Mouse (Mus musculus): ENCODE results near the gene Shmt2.

Shmt2 gene

GRCm38 (mm10) chr10:127534036-127534928 is 12.0 kb upstream of the Shmt2 start, which contains the start of gene Nxph4:
TSS of gene Nxph4 (minus strand) at chr10:127534559.
- DNase-seq = peak; percentile 50

- DNase-seq = no peak
Measured at GRCm38 (mm10) chr10:127531548-127531947, 9.3 kb upstream of the Shmt2 start.

- DNase-seq = no peak
Measured at GRCm38 (mm10) chr10:127530945-127531344, 8.7 kb upstream of the Shmt2 start.

- DNase-seq = no peak
Measured at GRCm38 (mm10) chr10:127527481-127527880, 5.2 kb upstream of the Shmt2 start.

- peak; percentile 69 for DNase-seq
Measured at GRCm38 (mm10) chr10:127526681-127527080, 4.4 kb upstream of the Shmt2 start.

- DNase-seq = no peak
Measured at GRCm38 (mm10) chr10:127526048-127526447, 3.8 kb upstream of the Shmt2 start.

- DNase-seq = no peak
Measured at GRCm38 (mm10) chr10:127524646-127525255, 2.5 kb upstream of the Shmt2 start.

- no peak for DNase-seq
Measured at GRCm38 (mm10) chr10:127521611-127522080, 598 bp downstream of the Shmt2 start.

GRCm38 (mm10) chr10:127520714-127521357 is 1.4 kb downstream of the Shmt2 start:
- DNase-seq = peak; percentile 62

- no peak for DNase-seq
Measured at GRCm38 (mm10) chr10:127519903-127520713, 2.1 kb downstream of the Shmt2 start.

GRCm38 (mm10) chr10:127519041-127519701 is 3.1 kb downstream of the Shmt2 start:
- DNase-seq = no peak

- no peak for DNase-seq
Measured at GRCm38 (mm10) chr10:127517941-127518340, 4.3 kb downstream of the Shmt2 start.

GRCm38 (mm10) chr10:127516576-127517260 is 5.5 kb downstream of the Shmt2 start:
- no peak for DNase-seq

- DNase-seq = no peak
Measured at GRCm38 (mm10) chr10:127515983-127516459, 6.2 kb downstream of the Shmt2 start.

- no peak for DNase-seq
Measured at GRCm38 (mm10) chr10:127515271-127515982, 6.8 kb downstream of the Shmt2 start.

GRCm38 (mm10) chr10:127514764-127515163 is 7.5 kb downstream of the Shmt2 start, which contains the start of gene Ndufa4l2:
TSS of gene Ndufa4l2 (plus strand) at chr10:127514967.
- DNase-seq = no peak

- DNase-seq = no peak
Measured at GRCm38 (mm10) chr10:127514111-127514698, 8.0 kb downstream of the Shmt2 start.

GRCm38 (mm10) chr10:127513501-127514091 is 8.6 kb downstream of the Shmt2 start:
- no peak for DNase-seq

- peak; percentile 98 for DNase-seq
Measured at GRCm38 (mm10) chr10:127512813-127513212, 9.4 kb downstream of the Shmt2 start.

GRCm38 (mm10) chr10:127512307-127512666 is 10.0 kb downstream of the Shmt2 start:
- DNase-seq = no peak

Data from kidney, adult 18-20 months (tissue).